Mouse (Mus musculus): Measurements from ENCODE around the gene Wnt3.

Gene Wnt3

GRCm38 (mm10) chr11:103772505-103773386 is 1.2 kb upstream of the Wnt3 start:
- no peak for DNase-seq (ENCODE audit: low spot score)

DNA sequence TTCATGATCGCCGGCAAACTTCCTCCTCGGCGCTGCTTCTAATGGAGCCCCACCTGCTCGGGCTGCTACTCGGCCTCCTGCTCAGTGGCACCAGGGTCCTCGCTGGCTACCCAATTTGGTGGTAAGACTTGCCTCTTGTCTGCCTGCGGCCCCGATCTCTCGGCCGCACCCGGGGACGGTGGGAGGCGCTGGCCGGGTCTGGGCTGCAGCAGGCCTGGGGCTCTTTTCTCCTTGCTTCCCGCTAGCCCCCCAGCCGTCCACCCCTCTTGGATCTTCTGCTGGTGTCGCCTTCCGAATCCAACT is 229 bp downstream of the Wnt3 start:
- no peak for DNase-seq (ENCODE audit: low spot score)

GRCm38 (mm10) chr11:103780152-103780551 is 6.2 kb downstream of the Wnt3 start:
- no peak for DNase-seq (ENCODE audit: low spot score)

GRCm38 (mm10) chr11:103789951-103790350 is 16.0 kb downstream of the Wnt3 start:
- DNase-seq (ENCODE audit: low spot score), result no peak

GRCm38 (mm10) chr11:103801128-103801527 is 27.2 kb downstream of the Wnt3 start:
- DNase-seq (ENCODE audit: low spot score), result no peak

DNA sequence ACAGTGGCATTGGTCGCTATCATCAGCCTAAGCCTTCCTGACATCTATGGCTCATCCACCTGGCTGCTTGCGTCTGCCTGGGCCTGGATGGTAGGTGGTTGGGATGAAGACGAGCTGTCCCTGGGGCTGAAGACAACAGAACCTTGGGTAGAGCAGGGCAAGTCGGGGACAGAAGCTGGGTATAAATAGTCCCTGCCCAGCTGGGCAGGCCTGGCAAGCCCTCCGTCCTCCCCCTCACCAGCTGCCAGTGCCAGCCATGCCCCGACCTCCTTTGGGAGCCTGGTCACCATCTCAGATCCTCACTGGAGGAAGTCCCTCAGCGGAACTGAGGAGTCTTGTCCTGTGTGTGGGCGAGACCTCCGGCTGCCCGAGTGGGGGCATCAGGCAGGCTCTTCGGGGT is 30.2 kb downstream of the Wnt3 start:
- DNase-seq (ENCODE audit: low spot score), result no peak

DNA sequence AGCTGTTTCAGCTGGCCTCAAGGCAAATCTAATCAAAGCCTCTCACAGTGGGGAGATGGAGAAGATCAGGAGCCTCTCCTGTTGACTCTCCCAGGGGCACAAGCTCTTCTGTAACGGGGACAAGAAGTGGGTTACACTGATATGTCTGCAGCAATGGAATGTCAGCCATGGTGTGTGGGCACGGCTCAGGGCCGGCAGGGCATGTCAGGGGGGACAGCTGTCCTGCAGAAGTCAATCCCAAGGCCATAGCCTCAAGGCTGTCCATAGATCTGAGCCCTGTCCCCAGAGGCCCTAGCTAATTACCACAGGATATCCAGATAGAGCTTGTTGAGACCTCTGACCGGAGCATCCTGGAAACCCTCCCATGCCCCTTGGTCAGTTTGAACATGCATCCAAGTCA is 30.9 kb downstream of the Wnt3 start:
- no peak for DNase-seq (ENCODE audit: low spot score)

DNA sequence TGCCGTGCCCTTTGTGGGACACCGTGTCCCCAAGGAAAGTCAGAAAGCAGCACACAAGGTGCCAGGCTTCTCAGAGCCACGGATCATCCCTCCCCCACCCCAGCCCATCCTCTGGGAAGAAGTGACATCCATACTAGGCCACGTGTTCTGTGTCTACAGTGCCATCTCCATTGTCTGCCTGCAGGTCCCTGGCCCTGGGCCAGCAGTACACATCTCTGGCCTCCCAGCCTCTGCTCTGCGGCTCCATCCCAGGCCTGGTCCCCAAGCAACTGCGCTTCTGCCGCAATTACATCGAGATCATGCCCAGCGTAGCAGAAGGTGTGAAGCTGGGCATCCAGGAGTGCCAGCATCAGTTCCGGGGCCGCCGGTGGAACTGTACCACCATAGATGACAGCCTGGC is 34.0 kb downstream of the Wnt3 start:
- DNase-seq (ENCODE audit: low spot score), result peak; percentile 55

- DNase-seq (ENCODE audit: low spot score), result no peak
These were observed 35.0 kb downstream of the Wnt3 start for GRCm38 (mm10) chr11:103808771-103809610.

DNA sequence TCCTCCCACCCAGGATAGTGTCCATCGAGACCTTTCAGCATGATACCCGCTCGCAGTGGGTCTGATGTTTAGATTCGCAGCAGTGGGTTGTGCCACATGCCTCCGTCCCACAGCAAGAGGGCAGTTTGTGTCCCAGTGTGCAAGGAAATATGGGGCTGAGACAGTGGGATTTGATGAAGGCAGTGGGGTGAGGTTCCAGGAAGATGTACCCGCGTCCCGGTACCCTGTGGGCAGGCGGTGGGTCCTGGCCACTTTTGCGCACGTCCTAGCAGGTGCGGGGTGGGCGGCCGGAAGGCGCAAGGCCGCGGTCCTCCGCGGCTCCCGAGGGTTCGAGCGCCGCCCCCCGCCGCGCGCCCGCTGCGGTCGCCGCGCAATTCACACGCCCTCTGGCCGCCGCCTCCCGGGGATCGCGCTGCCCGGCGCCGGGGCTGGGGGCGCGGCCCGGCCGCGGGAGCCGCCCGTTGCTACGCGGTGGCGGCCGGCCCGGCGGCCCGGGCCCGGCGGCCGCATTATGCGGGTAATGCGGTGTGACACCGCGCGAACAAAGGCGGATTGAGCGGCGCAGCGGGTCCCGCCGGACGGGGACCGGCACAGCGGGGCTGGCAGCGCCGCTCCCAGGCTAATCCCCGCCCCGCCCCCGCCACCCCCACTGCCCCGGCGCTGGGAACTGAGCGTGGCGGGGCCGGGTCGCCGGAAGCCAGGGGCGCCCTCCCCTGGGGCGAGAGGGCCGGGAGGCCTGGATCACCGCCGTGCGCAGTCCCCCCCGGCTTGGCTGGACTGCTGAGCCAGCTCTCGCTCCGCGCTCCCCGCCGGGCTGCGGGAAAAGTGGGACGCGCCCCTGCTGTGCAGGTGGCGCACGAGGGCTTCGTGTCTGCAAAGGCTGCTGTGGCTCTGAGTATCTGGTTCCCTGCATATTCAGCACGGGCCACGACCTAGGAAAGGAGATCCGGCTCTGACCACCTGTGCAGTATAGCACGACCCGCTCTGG is 36.0 kb downstream of the Wnt3 start:
- no peak for DNase-seq (ENCODE audit: low spot score)

DNA sequence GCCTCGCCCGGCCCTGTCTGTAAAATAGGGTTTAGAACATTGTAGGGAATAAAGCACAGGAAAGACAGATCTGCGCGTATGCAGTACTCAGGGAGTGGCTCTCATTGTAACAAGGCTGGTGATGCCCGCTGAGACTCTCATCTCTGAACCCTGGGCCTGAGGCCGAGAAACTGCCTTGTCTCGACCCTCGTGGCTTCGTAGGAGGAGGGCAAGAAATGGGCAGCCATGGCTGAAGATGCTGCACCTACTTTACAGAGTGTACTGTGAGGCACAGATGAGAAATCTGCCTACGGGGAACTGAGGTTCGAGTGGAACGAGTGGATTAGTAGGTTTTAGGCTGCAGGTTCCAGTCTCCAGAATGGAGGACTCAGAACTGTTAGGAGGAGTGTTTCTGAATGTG is 36.7 kb downstream of the Wnt3 start:
- no peak for DNase-seq (ENCODE audit: low spot score)

DNA sequence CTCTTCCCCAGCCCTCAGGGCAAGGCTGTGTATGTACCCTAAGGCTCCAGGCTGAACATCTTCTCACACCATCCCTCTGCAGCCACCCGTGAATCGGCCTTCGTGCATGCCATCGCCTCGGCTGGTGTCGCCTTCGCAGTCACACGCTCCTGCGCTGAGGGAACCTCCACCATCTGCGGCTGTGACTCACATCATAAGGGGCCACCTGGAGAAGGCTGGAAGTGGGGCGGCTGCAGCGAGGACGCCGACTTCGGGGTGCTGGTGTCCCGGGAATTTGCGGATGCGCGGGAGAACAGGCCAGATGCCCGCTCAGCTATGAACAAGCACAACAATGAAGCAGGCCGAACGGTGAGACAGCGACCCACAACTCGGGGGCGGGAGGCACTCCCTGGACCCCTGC is 37.3 kb downstream of the Wnt3 start:
- peak; percentile 37 for DNase-seq (ENCODE audit: low spot score)

DNA sequence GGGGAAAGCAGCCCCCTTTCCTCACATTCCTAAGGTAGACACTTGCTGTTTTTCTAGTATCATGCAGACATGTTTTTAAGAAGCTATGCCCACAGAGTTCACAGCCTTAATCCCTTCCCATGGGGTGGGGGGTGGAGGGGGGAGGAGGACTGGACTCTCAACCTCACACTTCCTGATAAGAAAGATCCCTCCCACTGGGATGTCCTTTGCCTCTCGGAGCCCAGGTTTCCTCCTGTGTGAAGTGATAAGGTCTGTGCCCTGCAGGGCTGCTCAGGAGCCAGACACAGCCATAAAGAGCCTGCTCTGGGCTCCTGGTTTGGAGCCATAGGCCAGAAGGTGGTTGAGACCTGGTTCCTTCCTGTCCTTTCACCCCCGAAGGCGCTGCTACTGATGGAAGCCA is 40.9 kb downstream of the Wnt3 start:
- no peak for DNase-seq (ENCODE audit: low spot score)

DNA sequence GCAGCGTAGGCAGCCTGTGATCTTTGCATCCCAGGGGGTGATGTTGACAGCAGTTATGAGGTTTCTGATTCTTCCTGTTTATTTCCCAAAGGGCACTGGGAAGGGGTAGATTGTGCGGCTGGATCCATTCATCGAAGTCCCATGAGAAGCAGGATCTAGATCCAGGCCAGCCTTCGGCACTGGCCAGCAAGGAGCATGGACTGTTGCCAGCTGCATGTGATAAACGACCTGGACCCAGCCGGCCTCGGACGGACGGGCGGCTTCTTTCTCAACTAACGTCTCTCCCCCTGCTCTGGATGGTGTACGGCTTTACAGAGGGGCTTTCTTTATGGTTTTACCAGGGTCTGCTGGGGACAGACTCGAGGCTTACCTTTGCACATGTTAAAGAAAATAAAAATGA is 42.0 kb downstream of the Wnt3 start:
- no peak for DNase-seq (ENCODE audit: low spot score)

DNA sequence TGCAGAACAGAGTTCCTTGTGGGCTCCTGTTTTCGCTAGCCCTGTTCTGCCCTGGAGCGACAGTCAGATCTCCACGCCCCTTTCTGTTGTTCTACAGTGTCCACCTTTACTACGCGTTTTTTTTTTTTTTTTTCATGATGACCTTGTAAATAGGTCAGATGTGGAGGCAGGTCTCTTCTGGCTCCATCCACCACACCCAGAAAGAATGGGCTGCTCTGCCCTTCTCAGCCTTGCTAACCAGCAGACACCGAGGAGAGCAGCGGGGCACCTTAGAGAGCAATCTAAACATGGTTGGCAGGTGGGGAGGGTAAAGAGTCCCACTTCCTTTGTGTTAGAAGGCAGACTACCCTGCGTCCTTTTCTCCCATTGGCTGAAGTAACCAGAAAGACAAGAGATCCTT is 42.8 kb downstream of the Wnt3 start:
- no peak for DNase-seq (ENCODE audit: low spot score)

DNA sequence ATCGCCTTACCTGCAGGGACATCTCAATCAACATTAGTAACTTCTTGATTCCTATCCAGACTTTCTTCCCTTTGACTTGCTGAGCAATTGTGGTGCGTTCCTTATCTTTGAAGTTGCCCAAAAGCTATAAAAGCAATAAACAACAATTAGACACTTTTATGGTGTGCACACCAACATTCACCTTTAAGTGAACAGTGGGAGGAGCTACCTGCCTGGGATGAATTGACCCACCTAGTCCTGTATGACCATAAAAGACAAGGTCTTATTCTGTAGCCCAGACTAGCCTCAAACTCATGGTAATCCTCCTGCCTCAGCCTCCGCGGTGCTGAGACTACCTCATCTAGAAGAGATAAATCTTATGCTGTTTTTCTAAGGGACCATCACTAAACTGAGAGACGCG is 53.3 kb downstream of the Wnt3 start:
- DNase-seq (ENCODE audit: low spot score), result no peak

- no peak for DNase-seq (ENCODE audit: low spot score)
These were observed 54.9 kb downstream of the Wnt3 start for GRCm38 (mm10) chr11:103828866-103829265.

GRCm38 (mm10) chr11:103829956-103830355 is 56.0 kb downstream of the Wnt3 start:
- no peak for DNase-seq (ENCODE audit: low spot score)

DNA sequence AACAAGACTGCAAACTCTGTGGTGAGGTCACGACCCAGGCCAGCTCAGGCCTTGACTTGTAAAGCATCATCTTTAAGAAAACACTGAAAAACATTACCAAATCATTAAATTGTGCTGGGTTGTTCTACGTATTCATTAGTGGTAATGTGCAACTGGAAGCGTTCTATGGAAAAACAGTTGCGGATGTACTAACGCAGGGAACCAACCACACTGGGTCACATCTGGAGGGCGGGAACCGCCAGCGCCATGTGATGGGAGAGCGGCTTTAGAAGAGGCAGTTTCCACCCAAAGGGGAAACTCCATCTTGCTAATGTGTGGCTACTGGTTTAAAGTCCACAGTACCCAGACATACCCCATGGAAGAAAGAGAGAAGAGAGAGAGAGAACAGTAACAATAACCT is 56.5 kb downstream of the Wnt3 start:
- DNase-seq (ENCODE audit: low spot score), result no peak

DNA sequence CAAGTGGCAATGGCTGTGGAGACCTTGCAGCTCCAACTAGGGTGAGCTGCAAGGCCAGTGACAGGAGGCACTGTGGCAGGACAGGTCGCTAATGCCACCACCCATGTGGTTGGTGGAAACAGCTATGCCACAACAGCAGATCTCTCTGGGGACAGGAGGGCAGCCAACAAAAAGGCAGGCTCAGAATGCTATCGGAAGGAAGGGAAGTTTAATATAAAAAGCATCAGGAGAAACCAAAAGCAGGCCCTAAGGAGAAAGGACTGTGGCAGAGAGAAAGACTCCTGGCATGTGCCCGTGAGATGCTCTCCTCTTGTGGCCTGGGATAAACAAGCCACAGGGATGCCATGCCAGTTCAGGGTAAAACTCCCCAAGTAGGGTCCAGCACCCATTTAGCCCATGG is 57.8 kb downstream of the Wnt3 start:
- DNase-seq (ENCODE audit: low spot score), result no peak

GRCm38 (mm10) chr11:103832331-103832730 is 58.4 kb downstream of the Wnt3 start:
- DNase-seq (ENCODE audit: low spot score), result no peak

DNA sequence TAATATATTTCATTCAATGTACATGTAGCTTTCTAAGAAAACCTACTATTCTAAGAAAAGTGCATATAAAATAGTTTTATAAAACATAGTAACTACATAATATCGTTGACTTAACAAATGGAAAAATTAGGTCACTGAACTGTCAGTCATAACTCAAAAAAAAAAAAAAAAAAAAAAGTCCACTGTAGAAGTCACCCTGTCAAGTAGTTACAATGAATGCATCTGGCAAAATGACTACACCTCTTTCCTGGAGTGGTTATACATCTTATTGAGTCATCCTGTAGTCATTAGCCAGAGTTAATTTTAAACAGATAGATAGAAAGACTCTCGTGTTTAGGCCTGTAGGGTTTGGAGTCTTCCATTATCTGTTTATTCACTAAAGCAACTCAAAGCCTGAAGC is 65.0 kb downstream of the Wnt3 start:
- DNase-seq (ENCODE audit: low spot score), result no peak

Measured in layer of hippocampus, adult 11-12 months (tissue).